Mouse (Mus musculus): ENCODE data around the gene Zfp804a.

The Zfp804a gene

DNA sequence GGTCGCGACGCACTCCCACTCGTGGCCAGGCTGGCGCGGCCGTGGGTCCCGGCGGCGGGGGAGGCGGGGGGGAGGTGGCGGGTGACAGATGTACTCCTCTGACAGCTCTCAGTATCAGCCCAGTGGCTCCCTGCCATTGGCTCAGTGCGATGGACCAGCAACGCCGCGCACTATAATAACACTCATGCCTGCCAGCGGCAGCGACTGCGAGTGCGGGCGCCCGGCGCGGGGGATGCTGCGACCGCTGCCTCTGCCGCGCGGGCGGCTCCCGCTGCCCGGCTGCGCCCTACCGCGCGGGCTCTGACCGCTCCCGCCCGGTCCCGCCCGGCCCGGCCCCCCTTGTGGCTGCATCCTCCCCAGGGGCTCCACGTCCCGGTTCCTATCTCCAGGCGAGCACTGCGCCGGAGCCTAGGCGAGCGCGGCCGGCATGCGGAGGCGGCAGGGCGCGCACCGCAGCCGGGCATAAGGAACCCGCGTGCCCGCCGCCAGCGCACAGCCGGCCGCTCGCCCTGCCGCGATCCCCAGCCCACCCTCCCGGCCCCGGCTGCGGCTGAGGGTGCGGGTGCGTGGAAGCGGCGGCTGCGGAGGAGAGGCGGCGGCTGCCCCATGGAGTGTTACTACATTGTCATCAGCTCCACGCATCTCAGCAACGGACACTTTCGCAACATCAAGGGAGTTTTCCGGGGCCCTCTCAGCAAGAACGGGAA, at the start of gene Zfp804a:
Zfp804a (plus strand) TSS at position 38 of the 707 bp plus-strand sequence.
- DNase-seq (ENCODE audit: low spot score), result no peak

DNA sequence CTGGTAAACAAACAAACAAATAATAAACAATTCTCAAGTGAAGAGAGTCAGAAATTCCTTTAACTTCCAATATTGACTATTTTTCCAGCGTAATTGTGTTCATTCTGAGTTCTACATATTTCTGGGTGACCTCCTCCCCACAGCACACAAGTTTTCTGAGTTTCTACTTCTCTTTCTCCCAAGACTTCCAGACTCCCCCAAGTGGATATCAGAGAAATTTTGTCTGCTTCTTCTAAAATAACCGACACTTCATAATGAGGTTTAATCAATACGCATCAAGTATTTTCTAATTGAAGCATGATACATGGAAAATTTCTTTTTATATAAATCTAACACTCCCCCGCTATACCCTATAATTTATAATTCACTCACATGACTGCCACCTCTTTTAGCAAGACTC, 1.4 kb upstream of the Zfp804a start:
- DNase-seq (ENCODE audit: low spot score), result no peak

DNA sequence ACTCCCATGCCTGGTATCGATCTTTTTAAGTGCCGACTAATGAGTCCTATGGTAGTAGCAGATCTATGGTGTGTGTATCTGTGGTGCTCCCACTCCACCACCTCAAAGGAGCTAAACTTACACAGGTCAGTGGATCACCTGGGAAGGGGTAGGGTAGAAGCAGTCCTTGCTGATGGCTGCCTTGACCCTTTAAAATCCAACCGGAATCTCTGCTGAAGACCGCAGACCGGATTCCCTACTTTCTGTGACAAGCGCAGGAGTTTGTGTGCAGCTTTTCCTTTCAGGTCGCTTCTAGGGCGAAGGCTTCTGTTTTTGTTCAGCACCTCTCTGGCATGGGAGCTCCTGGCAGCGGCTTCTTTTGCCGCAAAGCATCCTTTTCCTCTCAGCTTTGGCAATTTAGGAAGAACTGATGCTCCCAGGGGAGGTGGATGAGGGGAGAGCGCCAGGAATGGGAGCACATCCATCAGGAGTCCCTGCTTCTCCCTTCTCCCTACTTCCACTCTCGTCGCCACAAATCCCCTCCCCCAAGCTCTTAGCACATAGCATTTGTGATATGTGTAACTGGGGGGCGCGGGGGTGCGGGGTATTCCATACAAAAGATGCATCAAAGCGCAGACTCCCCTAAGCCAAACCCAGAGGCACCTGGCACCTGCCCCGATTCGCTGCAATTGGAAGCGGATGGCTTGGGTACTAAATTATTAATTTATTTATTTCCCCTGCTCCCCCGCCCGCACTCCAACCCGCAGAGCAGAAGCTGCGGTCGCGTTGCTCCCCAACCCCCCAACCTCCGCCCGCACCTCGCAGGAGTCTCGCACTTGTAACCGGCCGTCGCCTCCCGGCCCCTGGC, 461 bp upstream of the Zfp804a start:
- no peak for DNase-seq (ENCODE audit: low spot score)

DNA sequence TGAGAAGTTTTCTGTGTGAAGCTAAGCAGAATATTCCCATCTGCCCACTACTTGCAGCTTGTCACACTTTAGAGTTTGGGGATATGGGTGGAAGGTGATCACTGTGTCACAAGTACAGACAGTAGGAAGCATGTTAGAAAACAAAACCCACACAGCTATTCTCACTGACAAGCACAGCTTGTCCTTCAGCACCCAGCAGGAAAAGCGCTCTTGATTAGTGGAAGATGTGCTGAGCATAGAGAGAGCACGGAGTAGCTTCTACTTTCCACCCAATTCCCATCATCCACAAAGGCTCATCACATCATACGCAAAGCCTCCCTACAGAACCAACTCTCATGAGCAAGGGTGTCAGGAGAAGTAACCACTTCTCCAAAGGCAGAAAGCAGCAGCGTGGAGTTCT, 1.4 kb downstream of the Zfp804a start:
- no peak for DNase-seq (ENCODE audit: low spot score)

DNA sequence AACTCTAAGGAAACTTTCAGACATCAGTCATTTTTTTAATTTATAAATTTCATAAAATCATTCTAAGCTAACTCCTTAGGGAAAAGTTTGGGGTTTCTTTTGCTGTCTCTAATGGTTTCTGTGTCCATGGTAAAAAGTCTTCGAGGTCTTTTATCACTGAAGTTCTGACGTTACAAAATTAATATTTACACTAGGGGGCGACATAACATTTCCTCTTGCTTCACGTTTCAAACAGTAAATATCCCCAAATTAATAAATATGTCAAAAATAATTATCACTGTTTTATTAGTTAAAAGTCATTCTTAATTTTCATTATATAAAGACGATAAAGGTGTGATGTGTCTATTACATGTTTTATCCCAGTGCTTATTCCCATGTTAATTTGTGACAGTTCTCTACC, 11.6 kb downstream of the Zfp804a start:
- no peak for DNase-seq (ENCODE audit: low spot score)

DNA sequence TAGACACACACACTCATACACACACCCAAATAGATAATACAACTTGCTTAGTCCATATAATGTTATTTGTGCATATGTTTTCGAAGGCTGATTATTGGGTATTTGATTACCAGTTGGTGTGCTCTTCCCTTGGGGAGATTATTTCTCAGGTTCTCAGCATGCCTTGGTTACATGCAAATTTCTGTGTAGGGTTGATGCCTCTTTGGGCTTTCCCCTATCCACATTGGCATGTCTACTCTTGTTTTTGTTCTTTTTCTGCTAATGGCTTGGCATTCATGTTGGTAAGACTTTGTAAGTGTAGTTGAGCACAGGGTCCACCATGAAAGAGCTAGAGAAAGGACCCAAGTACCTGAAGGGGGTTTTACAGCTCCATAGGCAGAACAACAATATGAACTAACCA, 14.9 kb downstream of the Zfp804a start:
- DNase-seq (ENCODE audit: low spot score), result no peak

DNA sequence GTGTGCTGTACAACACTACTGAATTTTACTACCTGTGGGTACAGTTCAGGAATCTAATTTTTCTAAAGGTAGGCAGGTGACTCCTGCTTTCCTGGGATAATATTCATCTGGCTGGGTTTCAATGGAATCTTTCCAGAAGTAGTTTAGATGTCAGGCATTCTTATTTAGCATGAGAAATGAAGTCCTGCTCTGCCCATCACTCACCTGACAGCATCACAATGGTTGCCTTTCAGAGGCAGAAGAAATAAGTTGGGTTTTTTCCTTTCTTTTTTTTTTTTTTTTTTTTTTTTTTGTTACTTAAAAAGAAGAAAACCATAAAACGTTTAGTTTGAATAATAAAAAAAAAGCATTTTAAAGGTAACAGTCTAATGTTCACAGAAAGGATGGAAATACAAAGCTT, 16.1 kb downstream of the Zfp804a start:
- no peak for DNase-seq (ENCODE audit: low spot score)

DNA sequence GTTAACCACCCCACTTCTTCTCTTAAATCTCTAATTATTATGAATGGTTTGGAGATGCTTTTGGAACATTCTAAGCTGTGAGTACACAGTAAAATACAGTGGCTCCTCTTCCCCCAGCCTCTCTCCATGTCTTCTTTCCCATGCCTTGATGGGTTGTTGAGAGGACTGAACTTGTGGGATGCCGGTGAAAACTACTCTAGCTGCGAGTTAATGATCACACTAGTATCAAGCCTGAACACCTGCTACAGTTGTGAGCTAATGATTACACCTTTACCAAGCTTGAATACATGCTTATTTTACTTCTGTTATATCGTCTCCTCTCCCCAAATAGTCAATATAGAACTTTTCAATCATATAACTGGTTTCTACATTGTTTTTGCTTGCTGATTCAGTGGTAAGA, 23.9 kb downstream of the Zfp804a start:
- DNase-seq (ENCODE audit: low spot score), result no peak

DNA sequence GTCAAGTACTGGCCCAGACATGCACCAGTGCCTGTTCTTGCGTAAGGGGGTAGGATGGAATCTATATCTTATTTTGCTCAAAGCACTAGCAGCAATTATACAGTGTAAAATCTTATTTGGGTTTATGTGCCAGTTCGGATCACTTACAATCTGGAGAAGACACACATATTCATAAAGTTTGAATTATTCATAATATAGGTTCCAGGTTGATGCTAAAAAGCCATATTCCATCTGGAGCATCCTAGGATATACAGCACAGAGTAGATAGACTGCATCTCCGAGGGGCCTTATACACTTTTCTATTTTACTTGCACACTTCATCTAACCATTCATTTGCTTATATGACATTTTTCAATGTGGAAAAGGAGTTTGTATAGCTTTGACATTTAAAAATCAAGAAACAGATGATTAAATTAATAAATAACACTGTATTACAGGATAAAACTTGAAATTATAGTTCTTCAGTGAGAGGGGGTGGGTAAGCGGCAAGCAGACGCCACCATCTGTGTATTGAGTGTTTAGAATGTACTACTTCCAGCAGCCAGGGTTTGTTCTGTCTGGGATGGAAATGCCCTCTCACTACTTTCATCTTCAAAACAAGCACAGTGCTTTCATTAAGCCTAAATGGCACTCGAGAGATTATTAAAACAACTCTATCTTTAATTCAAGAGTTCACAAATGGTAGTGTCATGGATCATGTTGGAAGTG, 25.4 kb downstream of the Zfp804a start:
- DNase-seq (ENCODE audit: low spot score), result no peak

DNA sequence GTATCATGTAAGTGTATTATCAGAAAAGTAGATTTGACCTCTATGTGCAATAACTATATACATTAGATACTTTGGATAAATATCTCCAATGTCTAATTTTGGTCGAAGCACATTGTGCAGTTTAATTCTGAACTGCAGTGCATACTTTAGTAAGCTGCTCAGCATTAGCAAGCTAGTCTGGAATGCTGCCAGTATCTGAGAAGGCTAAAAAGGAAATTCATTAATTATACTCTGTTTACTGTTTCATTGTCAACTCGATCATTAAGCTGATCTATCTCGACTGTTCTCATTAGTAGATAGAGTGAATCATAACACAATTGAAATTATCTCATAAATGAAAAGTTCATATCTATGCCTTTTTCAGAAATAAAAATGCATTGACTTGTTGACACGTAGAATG, 27.7 kb downstream of the Zfp804a start:
- no peak for DNase-seq (ENCODE audit: low spot score)

DNA sequence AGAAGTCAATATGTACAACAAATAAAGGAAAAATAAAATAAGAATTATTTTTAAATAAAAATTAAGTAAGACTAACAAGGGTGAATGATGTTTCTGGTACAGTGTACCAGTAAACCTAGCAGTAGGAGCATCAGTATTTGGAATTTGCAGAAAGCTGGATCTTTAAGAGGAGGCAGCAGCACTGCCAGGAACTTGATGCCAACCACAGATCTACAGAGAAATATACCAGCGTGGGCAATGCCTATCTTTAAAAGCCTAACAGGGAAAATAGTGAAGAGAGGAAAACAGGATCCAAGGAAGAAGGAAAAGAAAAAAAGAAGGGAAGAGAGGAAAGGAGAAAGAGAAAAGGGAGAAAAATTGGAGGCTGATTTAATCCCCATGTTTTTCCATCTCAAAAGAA, 60.1 kb downstream of the Zfp804a start:
- DNase-seq (ENCODE audit: low spot score), result no peak

DNA sequence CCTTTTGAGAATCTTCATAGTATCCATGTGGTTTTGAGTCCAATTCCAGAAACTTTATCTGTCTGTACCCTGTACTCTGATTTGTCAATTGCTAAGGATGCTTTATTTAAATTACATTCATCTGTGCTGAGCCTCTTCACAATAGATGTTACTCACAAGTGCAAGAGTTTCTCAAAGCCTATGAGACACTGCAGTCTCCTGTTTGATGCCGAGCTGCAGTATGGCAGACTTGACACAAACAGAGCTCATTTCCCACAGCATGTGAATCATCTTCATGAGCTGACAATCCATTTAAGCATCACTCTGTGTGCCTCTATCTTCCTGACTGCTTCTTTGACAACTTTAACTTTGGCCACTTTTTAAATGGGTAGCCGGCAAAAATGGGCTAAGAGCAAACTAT, 60.6 kb downstream of the Zfp804a start:
- DNase-seq (ENCODE audit: low spot score), result no peak

DNA sequence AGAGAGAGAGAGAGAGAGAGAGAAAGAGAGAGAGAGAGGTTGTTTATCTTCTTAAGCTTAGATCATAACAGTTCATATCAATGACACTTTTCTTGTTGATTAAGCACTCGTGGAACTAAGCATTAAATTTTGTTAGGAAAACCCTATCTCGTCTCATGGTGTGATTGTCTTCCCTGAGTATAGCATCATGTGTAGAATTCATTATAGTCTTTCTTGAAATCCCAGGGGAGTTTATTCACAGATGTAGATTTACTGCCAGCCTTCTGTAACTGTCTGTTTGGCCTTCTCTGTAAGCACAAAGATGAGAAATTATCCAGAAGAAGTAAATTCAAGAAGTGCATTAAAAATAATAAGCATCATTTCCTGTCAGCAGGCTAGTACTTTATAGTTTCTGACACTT, 66.6 kb downstream of the Zfp804a start:
- DNase-seq (ENCODE audit: low spot score), result no peak

DNA sequence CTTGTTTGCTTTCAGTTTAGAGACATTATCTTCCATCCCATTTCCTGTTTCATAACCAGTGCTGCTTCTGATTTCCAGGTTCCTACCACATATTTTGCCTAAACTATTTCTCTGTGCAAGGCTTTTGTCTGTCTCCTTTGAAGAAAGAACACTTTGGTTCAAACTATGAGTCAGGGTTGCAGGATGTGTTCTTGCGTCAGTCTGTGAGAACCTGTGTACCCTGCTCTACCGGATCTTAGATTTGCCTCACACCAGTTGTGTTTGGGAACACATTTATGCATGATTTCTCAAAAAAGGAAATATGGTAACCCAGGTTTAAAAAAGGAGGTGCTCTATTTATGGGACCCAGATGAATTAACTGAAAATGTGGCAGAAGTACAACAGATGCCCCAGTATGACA, 125.7 kb downstream of the Zfp804a start:
- no peak for DNase-seq (ENCODE audit: low spot score)

DNA sequence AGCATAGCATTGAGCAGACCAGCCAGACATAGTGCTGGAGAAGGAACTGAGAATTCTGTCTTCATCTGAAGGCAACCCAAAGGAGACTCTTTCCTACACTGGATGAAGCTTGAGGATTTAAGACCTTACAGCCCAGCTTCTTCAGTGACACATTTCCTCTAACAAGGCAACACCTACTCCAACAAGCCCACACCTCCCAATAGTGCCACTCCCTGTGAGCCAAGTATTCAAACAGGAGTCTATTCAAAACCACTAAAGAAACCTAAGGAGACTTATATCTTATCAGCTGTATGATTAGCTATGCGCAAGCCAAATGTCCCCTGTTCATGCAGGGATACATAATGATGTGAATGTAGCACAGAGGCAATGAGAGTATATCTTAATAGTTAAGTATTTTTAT, 128.0 kb downstream of the Zfp804a start:
- no peak for DNase-seq (ENCODE audit: low spot score)

DNA sequence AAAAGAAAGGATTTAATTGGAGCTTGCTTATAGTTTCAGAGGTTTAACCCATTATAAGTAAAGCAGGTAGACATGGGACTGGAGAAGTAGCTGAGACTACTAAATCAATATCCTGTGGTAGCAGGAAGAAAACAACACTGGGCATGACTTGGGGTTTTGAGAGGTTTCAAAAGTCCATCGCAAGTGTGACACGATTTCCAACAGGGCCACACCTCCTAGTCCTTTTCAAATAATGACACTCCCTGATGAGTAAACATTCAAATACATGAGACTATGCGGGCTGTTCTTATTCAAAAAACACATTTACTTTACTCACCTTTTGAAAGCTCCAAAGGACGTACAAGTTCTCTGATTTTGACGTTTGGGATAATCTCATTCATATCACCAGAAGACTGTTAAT, 146.9 kb downstream of the Zfp804a start:
- no peak for DNase-seq (ENCODE audit: low spot score)

DNA sequence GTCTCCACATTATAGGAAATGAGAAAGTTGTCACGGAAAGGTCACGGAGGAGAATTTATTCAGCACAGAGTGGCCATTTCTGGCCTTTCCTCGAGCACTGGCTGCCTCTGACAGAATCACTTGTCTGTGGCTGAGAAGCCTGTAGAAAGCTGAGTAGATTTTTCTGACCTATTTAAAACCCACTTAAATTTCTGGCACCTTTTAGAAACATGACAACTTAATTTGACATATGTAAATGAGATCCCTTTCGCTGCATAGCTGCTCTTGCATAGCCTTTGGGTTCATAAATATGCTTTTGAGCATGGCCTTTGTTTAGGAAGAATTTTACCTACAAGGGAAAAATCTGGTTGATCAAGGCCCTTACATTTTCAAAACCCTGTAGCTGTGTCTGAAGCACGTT, 147.6 kb downstream of the Zfp804a start:
- no peak for DNase-seq (ENCODE audit: low spot score)

DNA sequence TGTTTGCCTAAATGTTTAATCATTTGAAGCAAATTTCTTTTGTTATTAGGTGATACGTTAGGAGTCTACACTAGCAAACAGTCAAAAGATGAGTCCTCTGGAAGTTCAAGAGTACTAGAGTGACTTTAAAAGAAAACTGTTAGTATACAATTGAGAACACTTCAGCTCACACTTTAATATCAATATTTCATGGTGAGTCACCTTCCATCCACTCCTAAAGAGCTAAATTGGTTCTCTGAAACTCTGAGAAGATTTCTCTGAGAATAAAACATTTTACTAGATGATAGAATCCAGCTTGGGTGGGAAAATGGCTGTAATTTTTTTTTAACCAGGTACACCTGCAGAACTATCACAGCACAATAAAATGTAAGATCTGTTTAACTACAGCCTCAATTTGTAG, 157.6 kb downstream of the Zfp804a start:
- no peak for DNase-seq (ENCODE audit: low spot score)

DNA sequence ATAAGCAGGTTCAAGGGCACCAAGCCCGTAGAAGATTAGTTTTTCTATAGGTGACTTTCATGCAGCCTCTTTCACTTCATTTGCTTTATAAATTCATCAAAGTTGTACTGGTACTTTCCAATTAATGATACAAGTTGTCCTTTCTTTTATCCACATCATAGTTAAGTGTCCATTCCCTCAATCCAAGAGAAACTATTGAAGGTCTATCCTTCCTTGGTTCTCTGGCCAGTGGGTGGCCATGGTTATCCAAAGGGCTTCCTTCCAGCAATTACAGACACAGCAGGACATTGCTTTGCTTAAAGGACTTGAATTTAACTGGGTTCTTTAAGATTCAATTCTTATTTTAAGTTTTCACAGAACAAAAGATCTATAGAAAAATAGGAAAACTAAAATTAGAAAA, 158.9 kb downstream of the Zfp804a start:
- no peak for DNase-seq (ENCODE audit: low spot score)

DNA sequence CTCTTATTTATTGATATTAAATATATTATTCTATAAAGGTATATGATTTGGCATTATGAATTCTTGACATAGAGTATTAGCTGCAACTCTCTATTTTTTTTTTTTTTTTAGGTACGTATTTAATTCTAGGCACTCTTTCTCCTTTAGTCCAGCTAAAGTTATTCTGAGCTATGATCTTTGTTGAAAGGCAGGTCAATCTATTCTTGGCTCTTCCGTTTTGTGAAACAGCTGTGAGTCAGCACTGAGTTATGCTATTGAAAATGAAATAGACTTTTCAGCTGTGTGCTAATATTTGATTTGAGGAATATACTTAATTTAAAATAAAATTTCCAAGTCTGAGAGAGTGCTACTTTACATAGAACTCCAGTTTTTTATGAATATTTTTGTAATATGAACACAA, 164.9 kb downstream of the Zfp804a start:
- DNase-seq (ENCODE audit: low spot score), result no peak

DNA sequence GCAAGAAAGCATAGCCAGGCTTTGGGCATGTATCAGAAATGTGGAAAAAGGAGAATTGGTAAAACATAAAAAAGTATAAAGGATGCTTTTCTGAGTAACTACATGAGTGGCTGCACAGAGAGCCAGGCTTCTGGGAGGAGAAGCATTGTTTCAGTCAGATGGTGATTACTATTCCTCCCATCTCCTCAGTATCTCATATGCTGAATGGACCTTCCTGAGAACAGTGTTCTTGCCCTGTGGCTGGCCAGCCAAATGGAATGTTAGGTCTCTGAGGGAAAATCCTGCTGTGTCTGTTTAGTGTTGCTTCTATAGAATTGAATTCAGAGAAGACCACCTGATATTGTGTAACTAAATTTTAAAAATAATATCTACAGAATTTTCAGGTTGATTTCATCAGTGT, 193.0 kb downstream of the Zfp804a start:
- no peak for DNase-seq (ENCODE audit: low spot score)

DNA sequence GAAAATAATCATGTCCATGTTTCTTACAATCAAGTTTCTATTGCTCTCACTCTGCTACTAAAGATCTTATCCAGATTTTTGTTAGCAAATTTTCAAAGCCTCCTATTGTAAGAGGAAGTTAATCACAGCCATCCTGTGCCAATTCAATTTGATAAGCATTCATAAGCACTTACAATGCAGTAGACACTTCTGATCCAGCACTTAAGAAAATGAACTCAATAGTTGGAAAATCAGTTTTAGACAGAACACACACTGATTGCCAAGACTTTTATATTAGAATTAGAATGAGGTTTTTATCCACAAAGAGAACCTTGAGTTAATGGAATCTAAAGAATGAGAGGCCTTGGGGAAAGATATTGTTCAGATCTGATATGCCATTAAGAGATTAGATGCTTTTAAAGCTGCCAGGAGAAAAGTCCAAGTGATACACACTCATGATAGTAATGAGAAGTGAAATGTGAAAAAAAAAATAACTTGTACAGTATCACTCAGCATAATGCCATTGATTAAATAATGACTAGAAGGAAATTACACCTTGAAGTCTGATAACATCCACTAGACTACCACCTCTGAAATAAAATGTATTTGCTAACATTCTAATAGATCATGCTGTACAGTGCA, 194.0 kb downstream of the Zfp804a start:
- no peak for DNase-seq (ENCODE audit: low spot score)

DNA sequence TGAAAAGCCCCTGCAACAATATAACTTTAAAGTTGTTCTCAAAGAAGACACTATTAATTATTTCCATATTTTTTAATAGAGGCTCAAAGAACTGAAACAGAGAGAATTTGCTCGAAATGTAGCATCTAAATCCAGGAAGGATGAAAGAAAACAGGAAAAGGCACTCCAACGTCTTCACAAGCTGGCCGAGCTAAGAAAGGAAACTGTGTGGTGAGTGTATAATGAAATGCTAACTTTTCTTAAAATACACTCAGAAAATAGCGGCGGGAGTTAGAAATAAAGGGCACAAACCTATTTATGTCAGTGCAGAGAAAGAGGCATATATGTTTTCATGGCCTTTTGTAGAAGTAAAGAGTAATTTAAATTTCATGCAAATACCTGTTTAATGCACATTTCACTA, 200.4 kb downstream of the Zfp804a start:
- no peak for DNase-seq (ENCODE audit: low spot score)
